Mouse (Mus musculus) lung, embryonic 14.5 days (tissue): Measurements from ENCODE around the gene Astn2. TPM values are rescaled to one million over a fixed set of nuclear protein-coding genes. Genes with fewer than 3 reads are reported as not detected.

ENCODE experiments used
- ATAC-seq: fragments of 200-750 bp; cut with Nextera tagmentation; 2 replicates; pipeline ENCODE4 v1.8.0; 2017; ENCODE audit warnings: mild to moderate bottlenecking, moderate TSS enrichment, moderate library complexity; ENCODE audit not compliant: insufficient read depth
- DNase-seq: peaks from one replicate; pipeline ENCODE4 v3.0.0-alpha.2; 2015
- H3K27ac ChIP-seq: fragments of 300-500 bp; sonication (generic); 2 replicates; pipeline ENCODE4 v1.5.1; 2014; ENCODE audit warnings: low read depth, mild to moderate bottlenecking, moderate library complexity
- H3K27me3 ChIP-seq: fragments of 300-500 bp; sonication (generic); 2 replicates; pipeline ENCODE4 v1.6.1; 2014; ENCODE audit warnings: low read length, control low read depth; ENCODE audit not compliant: insufficient read depth
- H3K36me3 ChIP-seq: fragments of 300-500 bp; sonication (generic); 2 replicates; pipeline ENCODE4 v1.6.1; 2014; ENCODE audit warnings: control low read depth; ENCODE audit not compliant: insufficient read depth
- H3K4me1 ChIP-seq: fragments of 300-500 bp; sonication (generic); 2 replicates; pipeline ENCODE4 v1.6.1; 2014; ENCODE audit warnings: antibody characterized with exemption, control low read depth; ENCODE audit not compliant: insufficient read depth
- H3K4me2 ChIP-seq: fragments of 300-500 bp; sonication (generic); 2 replicates; pipeline ENCODE4 v1.6.1; 2014; ENCODE audit warnings: mild to moderate bottlenecking
- H3K4me3 ChIP-seq: fragments of 300-500 bp; sonication (generic); 2 replicates; pipeline ENCODE4 v1.5.1; 2014; ENCODE audit warnings: low read depth, low read length
- H3K9ac ChIP-seq: fragments of 300-500 bp; sonication (generic); 2 replicates; pipeline ENCODE4 v1.6.1; 2014
- H3K9me3 ChIP-seq: fragments of 300-500 bp; sonication (generic); 2 replicates; pipeline ENCODE4 v1.6.1; 2016; ENCODE audit warnings: low read depth, low read length, control low read depth
- CTCF ChIP-seq: IDR thresholded peaks from 2 replicates; pipeline ENCODE4 v1.5.1; 2016; ENCODE audit warnings: antibody characterized with exemption, low read depth
- WGBS: fragments of 180-500 bp; shearing (Covaris S2); extraction: QIAGEN DNeasy Blood & Tissue Kit; methylation state at CpG from one replicate; pipeline ENCODE4 v1.1.7; 2014; 5-methylcytosine and 5-hydroxymethylcytosine counted together
- polyA plus RNA-seq: library from polyadenylated mRNA; unstranded; fragments of >200 nt; fragmentation: Nextera tagmentation; extraction: Ambion mirVana; gene quantifications from 2 replicates; pipeline ENCODE4 v1.2.1, GENCODE M21; 2014

The Astn2 gene
- polyA plus RNA-seq, 1 experiment from 2014 or later = 1.1 TPM

DNA sequence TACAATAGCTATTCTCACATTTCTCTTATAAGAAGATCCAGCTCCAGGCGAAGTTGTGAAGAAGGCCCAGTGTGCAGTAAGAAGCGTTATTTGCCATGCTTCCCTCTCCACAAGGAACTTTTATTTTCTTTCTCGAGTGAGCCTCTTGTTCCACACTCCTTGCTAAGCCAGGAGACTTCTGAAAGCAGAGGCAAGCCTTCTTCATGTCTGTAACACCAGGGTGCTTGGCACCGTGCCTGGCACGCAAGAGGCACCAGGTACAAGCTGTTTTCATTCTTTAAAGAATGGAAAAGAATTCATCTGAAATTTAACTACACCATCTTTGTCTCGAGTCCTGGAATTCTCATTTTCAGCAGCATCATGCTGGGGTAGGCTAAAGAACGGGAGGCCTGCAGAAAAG lies 496.8 kb downstream of the Astn2 start:
- H3K4me1 ChIP-seq = no peaks in the 10 kb centered on the region
- H3K4me2 ChIP-seq = no peak overlapping the region
- no peak overlapping the region for H3K27ac ChIP-seq
- ATAC-seq = no peak
- no peak for TF ChIP-seq CTCF
- H3K9ac ChIP-seq = no peak overlapping the region
- no peaks in the 10 kb centered on the region for H3K36me3 ChIP-seq
- no peaks in the 10 kb centered on the region for H3K9me3 ChIP-seq
- peak; percentile 23 for DNase-seq
- WGBS = 58% methylated on average over 7 of the region's 7 CpGs
- H3K4me3 ChIP-seq = no peak overlapping the region
- H3K27me3 ChIP-seq = no peaks in the 10 kb centered on the region

DNA sequence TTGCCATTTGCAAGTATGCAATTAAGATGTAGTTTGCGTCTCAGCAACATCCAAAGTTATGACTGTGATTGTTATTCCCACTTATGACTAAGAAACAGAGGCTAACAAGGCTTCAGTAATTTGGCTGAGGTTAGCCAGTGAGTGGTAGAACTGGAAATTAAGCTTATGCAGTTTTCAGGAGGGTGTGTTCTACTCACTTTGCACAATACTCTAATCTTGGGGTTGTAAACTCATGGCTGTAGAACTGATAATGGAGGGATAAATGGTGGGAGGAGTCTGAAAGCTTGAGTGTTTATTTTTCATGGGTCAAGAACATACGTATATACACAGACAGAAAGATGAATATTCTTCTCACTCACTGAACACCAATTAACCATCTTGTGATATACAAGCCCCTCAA lies 499.4 kb downstream of the Astn2 start:
- DNase-seq = no peak
- Histone ChIP-seq H3K9ac (no peak overlapping the region), H3K4me3 (no peak overlapping the region), H3K27me3 (no peaks in the 10 kb centered on the region), H3K4me2 (no peak overlapping the region), H3K27ac (no peak overlapping the region), H3K4me1 (no peaks in the 10 kb centered on the region), H3K9me3 (no peaks in the 10 kb centered on the region), H3K36me3 (no peaks in the 10 kb centered on the region)
- no peak for ATAC-seq
- 58% methylated on average over 2 of the region's 2 CpGs for WGBS
- no peak for TF ChIP-seq CTCF

DNA sequence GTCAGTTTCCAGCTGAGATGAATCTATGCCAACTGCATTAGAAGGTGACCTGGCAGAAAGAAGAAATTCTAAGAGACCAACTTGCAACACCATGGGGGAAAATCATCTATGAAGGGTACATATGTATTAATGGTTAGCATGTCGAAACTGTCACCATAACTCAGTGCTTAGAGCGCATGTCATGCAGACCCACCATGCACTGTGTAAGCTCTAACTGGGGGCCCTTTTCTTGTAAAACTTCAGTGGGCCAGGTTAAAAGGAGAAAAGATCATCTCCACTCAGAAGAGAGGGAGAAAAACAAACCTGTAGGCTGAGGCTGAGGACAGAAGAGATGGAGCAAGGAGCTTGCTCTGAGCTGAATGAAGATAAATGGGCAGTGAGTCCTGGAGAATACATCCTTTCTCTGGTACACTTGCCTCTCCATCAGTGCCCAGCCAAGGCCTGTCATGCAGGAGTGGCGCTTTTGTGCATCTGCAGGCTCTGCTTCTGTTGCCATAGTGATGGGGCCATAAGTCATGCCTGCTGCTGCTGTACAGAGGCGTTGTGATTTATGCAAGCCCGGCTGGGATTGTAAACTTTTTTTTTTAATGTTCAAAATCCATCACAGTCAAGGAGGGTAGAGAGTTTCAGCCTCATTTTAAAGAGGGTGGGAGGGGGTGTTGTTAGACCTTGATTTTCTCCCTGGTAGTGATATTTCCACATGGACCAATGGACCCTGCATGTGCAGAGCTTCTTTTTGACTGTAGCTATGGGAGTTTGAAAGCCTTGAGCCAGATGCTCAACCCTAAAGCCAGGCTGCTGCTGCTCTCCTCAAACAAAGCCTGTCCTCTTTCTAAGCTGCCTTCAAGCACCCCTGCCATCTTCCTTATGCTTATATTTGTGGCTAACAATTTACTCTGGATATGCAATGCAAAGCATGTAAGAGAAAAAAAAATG lies 508.1 kb downstream of the Astn2 start:
- H3K27me3 ChIP-seq = no peaks in the 10 kb centered on the region
- no peak overlapping the region for H3K9ac ChIP-seq
- H3K4me2 ChIP-seq = no peak overlapping the region
- no peaks in the 10 kb centered on the region for H3K36me3 ChIP-seq
- DNase-seq (no peak), ATAC-seq (no peak)
- no peak for TF ChIP-seq CTCF
- H3K27ac ChIP-seq = no peak overlapping the region
- WGBS = 46% methylated on average over 5 of the region's 5 CpGs
- no peaks in the 10 kb centered on the region for H3K4me1 ChIP-seq
- H3K9me3 ChIP-seq = no peaks in the 10 kb centered on the region
- H3K4me3 ChIP-seq = no peak overlapping the region

DNA sequence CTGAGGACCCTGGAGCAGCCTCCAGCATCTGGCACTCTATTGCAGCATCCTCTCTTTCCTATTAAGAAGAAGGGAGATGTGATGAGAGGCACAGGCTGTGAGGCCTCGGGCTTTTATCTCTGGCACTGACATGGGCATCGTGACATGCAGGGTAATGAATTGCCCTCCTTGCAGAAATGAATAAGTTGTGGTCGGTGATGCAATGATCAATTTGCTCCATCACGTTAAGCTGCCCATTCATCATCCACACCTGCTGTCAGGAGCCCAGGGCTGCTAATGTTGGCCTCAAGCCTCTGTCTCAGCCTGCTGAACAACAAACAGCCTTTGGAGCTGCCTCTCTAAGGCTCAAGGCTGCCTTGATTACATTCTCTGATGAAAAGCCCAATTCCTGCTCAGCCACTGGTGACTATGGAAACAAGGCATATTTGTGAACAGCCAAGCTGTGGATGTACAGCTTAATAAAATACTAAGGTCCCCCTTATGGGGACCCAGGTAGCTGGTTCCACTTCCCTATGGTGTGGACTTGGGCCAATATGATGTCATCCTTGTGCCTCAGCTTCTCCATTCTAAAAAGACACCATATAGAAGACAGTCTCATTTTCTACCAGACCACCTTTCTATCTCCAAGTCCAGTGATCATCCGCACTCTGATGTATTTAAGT lies 515.9 kb downstream of the Astn2 start:
- no peak for ATAC-seq
- Histone ChIP-seq H3K9me3 (no peaks in the 10 kb centered on the region), H3K27ac (no peak overlapping the region), H3K4me3 (no peak overlapping the region), H3K4me2 (no peak overlapping the region), H3K36me3 (no peaks in the 10 kb centered on the region), H3K27me3 (no peaks in the 10 kb centered on the region), H3K9ac (no peak overlapping the region), H3K4me1 (no peaks in the 10 kb centered on the region)
- no peak for TF ChIP-seq CTCF
- no peak for DNase-seq
- whole genome bisulfite sequencing = 35% methylated on average over 5 of the region's 5 CpGs

DNA sequence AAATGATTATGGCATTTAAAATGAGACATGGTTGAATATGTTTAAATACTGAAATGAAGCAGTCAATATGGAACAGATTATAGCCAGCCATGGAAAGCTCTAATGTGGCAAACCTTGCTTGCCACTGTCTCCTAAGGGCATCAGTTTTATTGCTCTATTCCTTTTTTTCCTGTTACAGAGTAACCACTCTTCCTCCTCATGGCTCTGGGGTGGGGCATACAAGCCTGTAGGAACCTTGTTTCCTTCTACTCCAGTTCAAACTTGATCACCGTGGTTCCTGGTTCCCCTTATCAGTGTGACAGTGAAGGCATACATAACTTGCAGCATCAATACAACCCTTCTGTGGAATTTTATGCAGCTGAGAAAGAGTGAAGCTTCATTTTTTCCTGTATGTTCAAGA lies 517.5 kb downstream of the Astn2 start:
- no peak for DNase-seq
- Histone ChIP-seq H3K27me3 (no peaks in the 10 kb centered on the region), H3K36me3 (no peaks in the 10 kb centered on the region), H3K27ac (no peak overlapping the region), H3K4me2 (no peak overlapping the region), H3K4me3 (no peak overlapping the region), H3K9ac (no peak overlapping the region), H3K9me3 (no peaks in the 10 kb centered on the region), H3K4me1 (no peaks in the 10 kb centered on the region)
- 39% methylated on average over 1 of the region's 1 CpGs for WGBS
- no peak for ATAC-seq
- TF ChIP-seq CTCF = no peak

DNA sequence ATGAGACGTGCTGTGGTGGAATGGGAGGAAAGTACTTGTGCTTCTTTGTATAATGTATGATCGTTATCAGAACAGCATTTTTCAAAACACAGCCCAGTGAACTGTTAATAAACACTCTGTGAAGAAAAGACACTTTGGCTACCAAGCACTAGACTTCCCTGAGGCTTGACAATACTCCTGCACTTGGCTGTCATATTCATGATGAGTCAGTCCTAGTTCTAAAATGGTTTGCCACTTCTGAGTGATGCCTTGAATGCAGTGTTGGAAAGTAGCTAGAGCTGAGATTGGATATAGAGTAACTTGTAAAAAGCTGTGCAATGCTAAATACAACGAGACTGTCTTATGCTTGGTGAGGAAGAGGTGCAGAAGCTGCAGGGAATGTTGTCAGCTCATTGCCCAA lies 518.5 kb downstream of the Astn2 start:
- Histone ChIP-seq H3K4me1 (no peaks in the 10 kb centered on the region), H3K36me3 (no peaks in the 10 kb centered on the region), H3K27ac (no peak overlapping the region), H3K27me3 (no peaks in the 10 kb centered on the region), H3K9me3 (no peaks in the 10 kb centered on the region), H3K9ac (no peak overlapping the region), H3K4me2 (no peak overlapping the region), H3K4me3 (no peak overlapping the region)
- ATAC-seq (no peak), DNase-seq (no peak)
- no peak for TF ChIP-seq CTCF
- WGBS = 80% methylated on average over 3 of the region's 3 CpGs

DNA sequence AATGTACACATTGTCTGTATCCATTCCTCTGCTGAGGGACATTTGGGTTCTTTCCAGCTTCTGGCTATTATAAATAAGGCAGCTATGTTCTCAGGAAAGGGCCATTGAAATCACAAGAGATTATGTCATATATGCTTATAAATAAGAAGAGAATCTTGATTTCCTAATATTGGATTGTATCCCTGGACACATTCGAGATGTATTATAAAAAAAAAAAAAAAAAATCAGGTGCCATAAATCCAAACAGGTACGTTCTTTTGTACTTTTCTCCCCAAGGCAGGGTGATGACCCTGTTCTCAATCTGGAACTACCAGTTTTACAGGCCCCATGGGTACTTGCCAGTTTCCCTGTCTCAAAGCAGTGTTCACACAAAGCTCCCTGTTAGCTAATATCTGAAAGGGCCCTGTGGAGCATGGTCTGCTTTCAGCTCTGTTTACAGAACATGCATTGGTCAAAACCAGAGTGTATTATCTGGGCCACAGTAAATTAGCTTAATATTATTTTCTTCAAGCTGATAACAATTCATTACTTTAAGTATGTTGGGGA lies 530.1 kb downstream of the Astn2 start:
- TF ChIP-seq CTCF = no peak
- WGBS = 64% methylated on average over 2 of the region's 2 CpGs
- Histone ChIP-seq H3K27ac (no peak overlapping the region), H3K4me1 (no peaks in the 10 kb centered on the region), H3K9me3 (no peaks in the 10 kb centered on the region), H3K36me3 (no peaks in the 10 kb centered on the region), H3K4me3 (no peak overlapping the region), H3K4me2 (no peak overlapping the region), H3K9ac (no peak overlapping the region), H3K27me3 (no peaks in the 10 kb centered on the region)
- peak; percentile 75 for ATAC-seq
- DNase-seq = peak; percentile 62
